Mouse (Mus musculus) adrenal gland, postnatal 25 days (tissue): ENCODE measurements around the gene Trim6. TPM values are rescaled to one million over a fixed set of nuclear protein-coding genes. Genes with fewer than 3 reads are reported as not detected.

Experiments
- total RNA-seq: library from RNA; stranded (reverse); gene quantifications from 2 replicates; pipeline ENCODE4 v1.2.3, GENCODE M21; 2021

The Trim6 gene
- total RNA-seq, 1 experiment from 2014 or later = 1.2 TPM

Other genes with a start within 250 kb of the Trim6 start
- 0.06 TPM in 1 of 2 replicates, not detected in the other for gene Olfr635, start 247.6 kb upstream of the Trim6 start, total RNA-seq
- gene Olfr638, start 220.0 kb upstream of the Trim6 start, total RNA-seq = not detected in 2 replicates
- gene Olfr639, start 201.5 kb upstream of the Trim6 start, total RNA-seq = 0.06 TPM in 1 of 2 replicates, not detected in the other
- gene Olfr640, start 193.2 kb upstream of the Trim6 start, total RNA-seq = not detected in 2 replicates
- not detected in 2 replicates for gene Olfr641, start 183.3 kb upstream of the Trim6 start, total RNA-seq
- gene Olfr642, start 166.1 kb upstream of the Trim6 start, total RNA-seq = not detected in 2 replicates
- not detected in 2 replicates for gene 4930516K23Rik, start 157.3 kb upstream of the Trim6 start, total RNA-seq
- not detected in 2 replicates for gene Olfr644, start 146.9 kb upstream of the Trim6 start, total RNA-seq
- gene Olfr645, start 133.3 kb upstream of the Trim6 start, total RNA-seq = not detected in 2 replicates
- not detected in 2 replicates for gene Olfr646, start 113.9 kb upstream of the Trim6 start, total RNA-seq
- not detected in 2 replicates for gene Ubqln5, start 89.0 kb upstream of the Trim6 start, total RNA-seq
- not detected in 2 replicates for gene Olfr643, start 81.4 kb upstream of the Trim6 start, total RNA-seq
- not detected in 2 replicates for gene Ubqln3, start 75.5 kb upstream of the Trim6 start, total RNA-seq
- not detected in 2 replicates for gene Ubqlnl, start 68.2 kb upstream of the Trim6 start, total RNA-seq
- not detected in 2 replicates for gene Olfm5, start 54.0 kb upstream of the Trim6 start, total RNA-seq
- not detected in 2 replicates for gene Olfr648, start 35.4 kb upstream of the Trim6 start, total RNA-seq
- gene Olfr649, start 22.8 kb upstream of the Trim6 start, total RNA-seq = not detected in 2 replicates
- 7.7 and 12.1 TPM in 2 replicates for gene Trim34a, start 25.7 kb downstream of the Trim6 start, total RNA-seq
- gene Trim5, start 69.3 kb downstream of the Trim6 start, total RNA-seq = 5.7 and 7.3 TPM in 2 replicates
- gene Trim12a, start 96.7 kb downstream of the Trim6 start, total RNA-seq = 15.5 and 24.4 TPM in 2 replicates
- 0.79 and 1.00 TPM in 2 replicates for gene Trim34b, start 110.7 kb downstream of the Trim6 start, total RNA-seq
- gene Trim12c, start 134.6 kb downstream of the Trim6 start, total RNA-seq = 14.2 and 19.2 TPM in 2 replicates
- gene Trim30b, start 151.1 kb downstream of the Trim6 start, total RNA-seq = 0.12 TPM in 1 of 2 replicates, not detected in the other
- gene Trim30c, start 182.0 kb downstream of the Trim6 start, total RNA-seq = not detected in 2 replicates
- gene Trim30a, start 246.4 kb downstream of the Trim6 start, total RNA-seq = 4.0 and 8.3 TPM in 2 replicates